Mouse (Mus musculus): ENCODE data around the gene Satb2.

DNA sequence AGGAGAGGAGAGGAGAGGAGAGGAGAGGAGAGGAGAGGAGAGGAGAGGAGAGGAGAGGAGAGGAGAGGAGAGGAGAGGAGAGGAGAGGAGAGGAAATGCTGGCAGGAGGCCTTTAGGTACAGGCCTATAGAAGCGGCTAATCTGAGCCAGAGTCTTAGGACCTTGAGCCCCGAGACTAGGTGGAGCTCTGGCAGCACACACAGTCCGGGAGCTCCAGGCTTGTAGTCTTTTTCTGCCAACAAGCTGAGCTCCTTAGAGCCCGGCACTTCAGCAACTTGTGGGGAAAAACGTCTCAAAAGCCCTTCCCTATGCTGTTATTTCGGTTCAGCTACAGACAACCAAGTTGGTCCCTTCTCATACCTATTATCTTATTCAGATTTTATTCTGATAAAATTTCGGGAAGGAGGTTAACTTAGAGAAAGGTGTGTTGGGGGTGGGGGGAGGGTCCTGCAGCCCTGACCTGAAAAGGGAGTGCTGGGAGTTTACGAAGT is 4.7 kb upstream of the Satb2 start:
- TF ChIP-seq CTCF (IDR thresholded peaks at IDR 0.05; ENCODE audit: low read depth, low read length), result no peak
- TF ChIP-seq POLR2A (IDR thresholded peaks at IDR 0.05; ENCODE audit: borderline replicate concordance, low read depth, low read length), result no peak

All from bone marrow macrophage, adult 2 months (primary cell).